Mouse (Mus musculus) frontal cortex, postnatal 36 days (tissue): ENCODE measurements around the gene Rab3gap2.
"Not testable (repeated sequence)": the region's sequence is repeated elsewhere in the genome, so short reads cannot be mapped to it uniquely, and the experiment has no call there.

Experiments
- DNase-seq, 2 experiments: peaks; one replicate each; pipeline ENCODE4 v3.0.0; 2022; ENCODE audit warnings: low spot score in 2 of 2

Rab3gap2 gene

GRCm38 (mm10) chr1:185280616-185281015 lies 76.7 kb downstream of the Rab3gap2 start:
- DNase-seq: no peak

DNA sequence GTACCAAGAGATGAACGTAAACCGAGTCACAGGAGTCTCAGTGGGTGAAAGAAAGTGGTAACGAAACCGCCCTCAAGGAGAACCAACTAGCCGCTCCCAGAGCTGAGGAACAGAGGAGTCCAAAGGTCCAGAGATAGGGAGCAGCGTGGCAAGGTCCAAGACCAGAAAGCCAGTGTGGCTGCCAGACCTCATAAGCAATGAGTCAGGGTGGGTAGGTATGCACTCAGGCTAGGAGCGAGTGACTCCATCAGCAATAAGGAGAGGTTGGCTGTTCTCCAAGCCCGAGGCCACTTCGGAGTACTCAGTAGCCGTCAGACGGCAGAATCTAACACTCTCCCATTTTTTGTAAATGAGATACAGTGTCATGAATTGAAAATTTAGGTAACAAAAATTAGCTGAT lies 78.9 kb downstream of the Rab3gap2 start:
- no peak for DNase-seq

GRCm38 (mm10) chr1:185283247-185283646 lies 79.3 kb downstream of the Rab3gap2 start:
- no peak for DNase-seq

GRCm38 (mm10) chr1:185284740-185285139 lies 80.8 kb downstream of the Rab3gap2 start:
- DNase-seq: peak in 1 of 2 experiments; percentile 43

DNA sequence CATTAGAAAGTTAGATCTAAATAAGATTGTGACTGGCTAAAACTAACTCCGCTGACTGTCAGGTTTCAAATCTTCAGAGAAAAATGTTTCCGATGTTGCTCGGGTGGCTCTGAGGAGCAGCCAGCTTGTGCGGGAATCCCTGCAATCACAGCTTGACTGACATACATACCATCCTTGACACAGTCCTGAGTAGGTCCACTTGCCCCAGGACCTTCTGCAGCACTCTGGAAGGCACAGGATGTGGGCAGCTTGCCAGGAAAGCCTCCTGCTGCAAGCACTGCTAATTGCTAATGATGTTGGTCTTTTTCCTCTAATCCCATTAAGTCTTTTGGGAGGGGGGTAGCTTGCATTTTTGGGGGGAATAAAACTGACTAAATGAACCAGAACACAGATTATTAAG lies 81.3 kb downstream of the Rab3gap2 start:
- DNase-seq: no peak

DNA sequence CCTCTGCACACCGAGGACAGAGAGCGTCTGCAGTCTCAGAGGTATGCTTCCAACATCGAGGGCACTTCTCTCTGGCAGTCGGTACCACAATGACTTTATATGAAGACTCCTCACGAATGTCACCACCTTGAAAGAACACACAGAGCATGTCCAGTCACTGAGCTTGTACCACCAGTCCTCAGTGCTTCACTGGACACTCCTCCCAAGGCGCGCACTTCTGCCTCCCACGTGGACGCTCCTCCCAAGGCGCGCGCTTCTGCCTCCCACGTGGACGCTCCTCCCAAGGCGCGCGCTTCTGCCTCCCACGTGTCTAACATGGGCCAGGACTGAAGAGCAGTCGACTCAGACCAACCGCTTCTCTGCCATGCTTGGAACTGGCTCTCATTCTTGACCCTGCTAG lies 83.1 kb downstream of the Rab3gap2 start:
- no peak for DNase-seq

GRCm38 (mm10) chr1:185289231-185289630 lies 85.3 kb downstream of the Rab3gap2 start:
- DNase-seq: no peak

DNA sequence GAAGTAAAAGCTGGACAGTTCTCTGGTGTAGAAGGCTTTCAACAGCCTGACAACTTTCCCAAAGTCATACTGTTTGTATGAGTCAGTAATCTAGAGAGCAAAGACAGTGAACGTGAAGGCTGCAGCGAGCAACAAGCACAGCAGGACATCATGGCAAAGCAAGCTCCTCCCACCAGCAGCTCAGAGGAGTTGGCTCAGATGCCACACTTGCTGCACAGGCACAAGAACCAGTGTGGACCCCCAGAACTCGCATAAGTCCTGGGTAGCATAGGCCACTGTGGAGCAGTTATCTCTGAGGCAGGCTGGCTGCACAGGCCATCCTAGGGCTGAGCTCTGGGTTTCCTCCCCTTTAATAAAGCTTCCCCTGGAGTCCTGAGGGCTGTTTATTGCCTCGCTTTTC lies 87.4 kb downstream of the Rab3gap2 start:
- no peak for DNase-seq

DNA sequence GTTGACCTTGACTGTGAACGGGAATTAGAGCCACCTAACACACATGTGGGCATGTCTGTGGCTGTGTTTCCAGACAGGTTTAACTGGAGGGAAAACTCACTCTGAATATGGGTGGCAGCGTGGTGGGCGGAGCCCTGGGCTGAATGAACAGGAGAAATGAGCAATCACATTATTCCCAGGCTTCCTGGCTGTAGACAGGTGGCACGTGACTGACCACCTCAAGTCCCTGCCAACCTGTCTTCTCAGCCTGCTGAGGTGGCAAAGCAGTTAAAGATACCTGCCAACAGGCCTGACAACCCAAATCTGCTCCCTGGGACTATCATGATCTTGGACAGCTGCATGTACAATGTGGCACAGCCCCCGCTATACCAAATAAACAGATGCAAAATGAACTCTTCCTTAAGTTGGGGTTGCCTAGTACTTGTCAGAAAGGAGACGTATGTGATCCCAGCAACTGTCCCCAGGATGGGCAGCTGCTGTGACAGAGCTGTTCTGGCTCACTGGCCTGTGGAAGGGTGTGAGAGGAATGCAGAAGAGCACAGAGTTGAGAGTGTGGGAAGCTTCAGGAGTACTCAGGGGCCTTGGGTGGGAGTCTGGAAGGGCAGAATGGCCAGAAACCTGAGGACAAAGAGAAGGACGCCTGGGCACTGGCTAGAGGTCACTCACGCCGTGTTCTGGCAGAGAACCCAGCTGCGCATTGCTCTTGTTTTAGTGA lies 88.9 kb downstream of the Rab3gap2 start:
- no peak for DNase-seq

DNA sequence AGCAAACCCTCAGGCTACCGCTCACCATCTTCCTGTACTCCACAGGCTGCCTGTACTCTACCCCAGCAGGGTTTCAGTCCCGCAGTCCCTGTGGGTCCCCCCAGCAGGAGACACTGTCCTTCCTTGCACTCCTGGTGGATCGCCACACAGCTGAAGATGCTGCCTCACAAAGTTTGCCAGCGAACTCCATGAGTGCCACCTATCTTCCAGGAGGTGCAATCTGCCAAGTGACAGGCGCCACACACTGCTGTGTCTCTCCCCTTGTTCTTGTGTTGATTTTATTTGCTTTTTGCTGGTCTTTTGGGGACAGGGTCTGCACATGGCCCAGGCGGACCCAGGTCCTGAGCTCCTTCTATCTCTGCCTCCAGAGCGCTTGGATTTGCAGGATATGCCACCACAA lies 92.9 kb downstream of the Rab3gap2 start:
- DNase-seq: no peak

GRCm38 (mm10) chr1:185298496-185298895 lies 94.6 kb downstream of the Rab3gap2 start:
- no peak for DNase-seq

DNA sequence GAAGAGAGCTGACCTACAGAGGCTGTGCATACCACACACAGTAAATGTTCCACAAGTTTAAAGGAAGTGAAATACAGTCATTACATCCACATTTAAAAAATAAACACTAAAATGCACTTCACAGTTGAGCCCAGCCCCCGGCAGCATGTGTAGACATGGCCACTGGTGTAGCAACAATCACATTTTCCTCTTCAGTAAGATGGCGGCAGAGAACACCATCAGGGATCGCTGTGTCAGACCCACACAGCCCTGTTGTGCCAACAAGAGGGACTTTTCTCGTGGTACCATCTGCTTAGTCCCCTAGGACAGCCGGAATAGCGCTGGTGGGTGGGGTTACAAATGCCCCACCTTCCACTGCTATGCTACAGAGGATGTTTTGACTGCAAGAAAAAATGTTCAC lies 98.9 kb downstream of the Rab3gap2 start:
- DNase-seq: no peak

- no peak for DNase-seq
Measured at GRCm38 (mm10) chr1:185306836-185307235, 102.9 kb downstream of the Rab3gap2 start.

DNA sequence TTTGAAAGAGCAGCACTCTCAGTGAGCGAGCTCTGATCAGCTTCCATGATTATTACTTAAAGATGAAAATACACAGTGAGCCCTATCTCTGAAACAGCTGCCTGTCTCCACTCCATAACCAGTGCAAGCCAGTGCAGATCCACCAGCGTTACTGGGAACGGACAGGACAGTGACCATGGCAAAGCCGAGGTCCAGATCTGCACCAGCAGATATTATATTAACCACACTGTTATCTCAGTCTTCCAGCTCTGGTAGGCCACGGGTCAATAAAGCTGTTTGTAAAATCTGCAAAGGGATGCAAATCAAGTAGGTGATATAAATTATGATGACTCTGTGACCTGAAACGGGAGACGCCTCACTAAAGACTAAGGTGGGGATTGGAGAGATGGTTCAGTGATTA lies 103.7 kb downstream of the Rab3gap2 start:
- DNase-seq: no peak

GRCm38 (mm10) chr1:185308334-185308733 lies 104.4 kb downstream of the Rab3gap2 start:
- no peak for DNase-seq

- DNase-seq: no peak
Measured at GRCm38 (mm10) chr1:185308908-185309307, 105.0 kb downstream of the Rab3gap2 start.

DNA sequence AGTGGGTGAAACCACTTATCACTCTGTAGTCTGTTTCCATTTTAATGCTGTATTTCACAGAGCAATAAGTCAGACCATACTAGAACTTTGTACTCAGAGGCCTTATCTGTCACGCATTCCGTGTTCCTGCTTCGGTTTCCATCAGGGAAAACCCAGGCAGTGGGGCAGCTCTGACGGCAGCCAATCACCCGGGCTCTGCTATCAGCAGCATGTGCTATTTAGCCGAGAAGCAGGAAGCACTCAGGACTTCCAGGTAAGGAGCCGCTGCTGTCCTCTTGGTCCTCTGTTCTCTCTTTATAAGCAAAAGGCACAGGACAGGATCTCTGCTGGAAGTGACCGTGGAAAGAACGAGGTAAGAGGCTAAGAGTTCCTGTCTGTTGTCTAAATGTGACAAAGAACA lies 108.0 kb downstream of the Rab3gap2 start:
- DNase-seq: no peak

- no peak for DNase-seq
Measured at GRCm38 (mm10) chr1:185314546-185314945, 110.6 kb downstream of the Rab3gap2 start.

DNA sequence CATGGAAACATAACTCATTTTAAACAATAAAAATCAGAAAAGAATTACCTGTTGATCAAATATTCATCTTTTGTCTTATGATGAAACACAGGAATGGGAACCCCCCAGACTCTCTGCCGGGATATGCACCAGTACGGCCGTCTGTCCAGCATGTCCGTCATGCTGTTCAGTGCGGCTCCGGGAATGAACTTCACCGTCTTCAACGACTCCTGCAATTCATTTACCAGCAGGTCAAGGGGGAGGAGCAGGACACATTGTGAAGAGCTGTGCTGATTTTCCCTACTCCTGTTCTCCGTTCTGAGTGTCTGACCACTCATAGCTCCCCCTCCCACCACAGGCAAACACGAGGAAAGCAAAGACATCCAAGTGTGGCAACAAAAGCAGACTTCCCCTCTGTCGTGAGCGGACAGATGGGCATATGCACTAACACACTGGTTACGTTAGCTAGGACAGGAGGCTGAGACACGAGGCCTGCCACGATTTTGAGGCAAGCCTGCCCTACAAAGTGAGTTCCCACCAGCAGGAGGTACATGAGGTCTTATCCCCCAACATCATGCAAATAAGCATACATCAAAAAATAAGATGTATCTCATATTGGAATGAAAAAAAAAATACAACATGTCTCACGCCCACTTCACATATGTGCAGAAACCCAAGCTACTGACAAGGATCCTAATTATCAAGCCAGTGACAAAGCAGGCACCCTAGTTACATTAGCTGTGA lies 112.1 kb downstream of the Rab3gap2 start:
- DNase-seq: peak in 1 of 2 experiments; percentile 52

DNA sequence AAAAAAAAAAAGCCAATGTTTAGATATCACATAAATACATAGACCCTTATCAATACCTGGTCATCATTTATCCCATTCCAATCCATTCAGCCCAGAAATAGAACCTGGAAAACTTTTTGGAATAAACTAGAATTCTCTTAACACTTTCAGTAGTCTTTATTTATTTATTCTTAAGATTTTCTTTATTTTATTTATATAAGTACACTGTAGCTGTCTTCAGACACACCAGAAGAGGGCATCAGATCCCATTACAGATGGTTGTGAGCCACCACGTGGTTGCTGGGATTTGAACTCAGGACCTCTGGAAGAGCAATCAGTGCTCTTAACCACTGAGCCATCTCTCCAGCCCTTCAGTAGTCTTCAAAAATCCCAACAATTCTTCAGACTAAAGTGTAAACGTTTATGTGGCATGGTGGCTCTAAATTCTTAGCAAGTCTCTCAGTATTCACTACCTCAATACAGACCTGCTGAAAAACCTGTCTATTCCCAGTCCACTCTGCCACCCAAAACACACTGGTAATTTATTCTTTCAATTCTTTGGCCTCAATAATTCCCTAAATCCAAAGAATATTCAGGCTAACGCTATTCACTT lies 123.9 kb downstream of the Rab3gap2 start:
- DNase-seq: not testable (repeated sequence)

DNA sequence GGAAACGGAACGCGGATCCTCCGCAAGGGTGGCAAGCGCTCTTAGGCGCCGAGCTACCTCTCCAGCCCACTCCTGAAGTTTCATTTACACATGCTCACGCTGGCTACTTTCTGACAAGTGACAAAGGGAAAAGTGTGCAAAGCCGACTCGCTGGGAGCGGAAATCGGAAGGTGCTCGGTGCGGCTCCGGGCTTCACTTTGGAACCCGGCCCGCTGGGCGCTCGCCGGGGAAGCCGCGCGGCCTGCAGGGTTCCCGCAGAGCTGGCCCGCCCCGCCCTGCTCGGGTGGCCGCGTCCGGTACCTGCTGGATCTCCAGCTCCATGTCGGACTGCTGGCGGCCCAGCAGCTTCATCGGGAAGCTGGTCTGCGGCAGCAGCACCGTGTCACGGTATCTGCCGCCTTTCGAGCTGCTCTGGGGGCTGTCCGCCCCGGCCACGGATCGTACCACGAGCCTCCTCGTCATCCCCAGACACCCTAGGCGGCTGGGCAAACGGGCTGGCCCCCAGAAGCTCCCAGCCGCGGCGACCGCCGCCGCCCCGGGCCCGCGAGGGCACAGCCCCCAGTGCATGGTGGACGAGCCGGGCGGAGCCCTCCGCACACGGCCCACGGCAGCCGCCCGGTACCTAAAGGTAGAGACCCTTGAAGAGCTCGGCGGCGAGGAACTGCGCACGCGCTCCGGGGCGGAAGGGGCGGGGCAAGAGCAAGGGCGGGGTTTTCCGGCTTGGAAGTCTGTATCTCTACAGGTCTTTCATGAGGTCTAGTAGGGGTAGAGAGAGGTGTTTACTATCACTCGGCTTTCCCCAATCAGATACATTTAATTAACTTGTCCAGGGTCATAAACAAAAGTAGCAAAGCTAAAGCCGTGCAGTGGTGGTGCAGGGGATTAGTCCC lies 125.0 kb downstream of the Rab3gap2 start, which contains the start of gene Iars2:
TSS of gene Iars2 (minus strand) at position 676 of the 890 bp plus-strand sequence.
- peak; percentile 91 to 92 for DNase-seq

DNA sequence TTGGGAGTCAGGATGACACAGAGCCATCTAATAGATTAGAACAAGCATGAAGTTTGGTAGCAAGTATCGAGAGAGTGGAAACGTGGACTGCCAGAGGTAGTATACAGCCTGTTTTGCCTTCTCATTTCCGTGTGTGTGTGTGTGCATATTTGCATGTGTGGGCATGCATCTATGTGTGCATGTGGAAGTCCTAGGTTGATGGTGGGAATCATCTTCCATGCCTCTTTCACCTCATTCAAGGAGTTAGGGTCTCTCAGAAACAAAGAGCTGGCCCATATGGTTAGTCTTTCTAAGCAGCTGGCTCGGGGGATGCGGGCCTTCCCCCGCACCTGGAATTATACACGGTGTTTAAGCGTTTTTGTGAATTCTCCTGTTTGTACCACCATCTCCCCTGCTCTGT lies 125.9 kb downstream of the Rab3gap2 start:
- DNase-seq: no peak
